Mouse (Mus musculus) heart, postnatal 25 days (tissue): ENCODE data around the gene Nrsn1. TPM values are rescaled to one million over a fixed set of nuclear protein-coding genes. Genes with fewer than 3 reads are reported as not detected.
"Not testable (repeated sequence)": the region's sequence is repeated elsewhere in the genome, so short reads cannot be mapped to it uniquely, and the experiment has no call there.

Experiments
- DNase-seq: peaks from one replicate; pipeline ENCODE4 v3.0.0; 2022; ENCODE audit warnings: low spot score
- intact Hi-C: fragments of 180-260 bp; cut with DNase I; formaldehyde crosslinking; loops from one replicate; pipeline ENCODE4 v1.15.1; 2025
- total RNA-seq, 2 experiments: library from RNA; stranded (reverse); gene quantifications; 2 replicates each; pipeline ENCODE4 v1.2.3; 2021

The Nrsn1 gene
- total RNA-seq = not detected

DNA sequence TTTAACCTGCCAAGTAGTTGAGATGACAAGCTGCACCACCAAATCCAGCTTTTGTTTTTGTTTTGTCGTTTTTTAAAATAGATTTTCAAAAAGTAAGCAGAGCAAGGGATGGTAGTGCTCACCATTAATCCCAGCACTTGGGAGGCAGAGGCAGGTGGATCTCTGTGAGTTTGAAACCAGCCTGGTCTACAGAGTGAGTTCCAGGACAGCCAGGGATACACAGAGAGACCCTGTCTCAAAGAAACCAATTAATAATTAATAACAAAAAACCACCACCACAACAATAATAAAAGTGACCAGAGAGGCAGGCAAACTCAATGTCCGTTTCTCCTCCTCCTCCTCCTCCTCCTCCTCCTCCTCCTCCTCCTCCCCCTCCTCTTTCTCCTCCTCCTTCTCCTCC, at the start of gene Nrsn1:
Gene Nrsn1 (minus strand): TSS at position 101 of the 400 bp plus-strand sequence.
- intact Hi-C loops, DNase-seq: not testable (repeated sequence)

DNA sequence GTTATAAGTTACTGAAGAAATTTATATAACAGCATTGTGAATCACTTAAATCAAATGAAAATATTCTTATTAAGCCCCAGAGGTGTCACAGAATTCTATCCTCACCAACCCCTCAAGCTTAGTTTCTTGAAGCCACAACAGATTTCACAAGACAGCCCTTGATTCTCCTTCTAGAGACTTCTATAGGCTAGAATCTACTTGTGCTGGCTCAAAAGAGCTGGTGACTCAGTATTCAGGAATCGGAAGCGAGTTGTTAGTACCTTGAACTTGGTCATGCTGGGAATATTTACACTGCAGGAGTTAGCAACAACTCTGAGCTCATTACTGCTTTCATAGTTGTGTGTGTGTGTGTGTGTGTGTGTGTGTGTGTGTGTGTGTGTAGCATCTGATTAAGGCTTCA, 41.8 kb upstream of the Nrsn1 start:
- DNase-seq = no peak
- intact Hi-C loops = no loop called here

DNA sequence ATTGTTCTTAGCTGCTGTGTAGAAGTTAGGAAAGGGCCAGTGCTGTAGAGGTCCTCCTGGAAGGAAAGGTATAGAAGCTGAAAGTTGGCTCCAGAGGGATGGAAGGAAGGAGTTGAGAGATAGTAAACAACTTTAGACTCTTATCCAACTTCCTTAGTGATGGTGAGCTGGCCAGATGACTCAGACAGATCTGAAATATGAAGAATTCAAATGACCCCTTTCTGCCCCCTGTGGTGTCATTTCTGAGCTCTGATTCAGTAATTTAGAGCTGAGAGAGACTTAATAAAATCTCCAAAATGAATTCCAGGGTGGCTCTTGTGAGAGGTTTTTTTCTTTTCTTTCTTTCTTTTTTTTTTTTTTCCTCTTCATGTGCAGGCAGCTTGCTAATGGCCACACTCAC, 39.8 kb upstream of the Nrsn1 start:
- intact Hi-C loops = no loop called here
- no peak for DNase-seq

DNA sequence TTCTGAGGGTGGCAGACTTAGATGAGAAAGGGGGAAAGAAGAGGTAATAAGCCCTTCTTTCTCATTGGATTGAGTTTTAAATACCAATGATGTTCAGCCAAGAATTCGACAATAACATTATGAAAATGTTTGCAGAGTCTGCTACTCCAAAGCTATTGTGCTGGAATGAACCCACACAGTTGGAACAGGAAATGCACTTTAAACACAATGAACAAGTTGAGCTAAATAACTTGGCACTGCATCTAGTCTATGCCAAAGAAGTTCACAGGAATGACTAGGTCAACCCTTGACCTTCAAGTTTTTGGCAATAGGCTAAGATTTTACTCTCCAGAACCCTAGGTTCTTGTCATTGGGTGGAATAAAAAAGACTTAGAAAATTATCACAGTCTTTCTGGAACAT, 18.4 kb upstream of the Nrsn1 start:
- intact Hi-C loops = no loop called here
- no peak for DNase-seq

DNA sequence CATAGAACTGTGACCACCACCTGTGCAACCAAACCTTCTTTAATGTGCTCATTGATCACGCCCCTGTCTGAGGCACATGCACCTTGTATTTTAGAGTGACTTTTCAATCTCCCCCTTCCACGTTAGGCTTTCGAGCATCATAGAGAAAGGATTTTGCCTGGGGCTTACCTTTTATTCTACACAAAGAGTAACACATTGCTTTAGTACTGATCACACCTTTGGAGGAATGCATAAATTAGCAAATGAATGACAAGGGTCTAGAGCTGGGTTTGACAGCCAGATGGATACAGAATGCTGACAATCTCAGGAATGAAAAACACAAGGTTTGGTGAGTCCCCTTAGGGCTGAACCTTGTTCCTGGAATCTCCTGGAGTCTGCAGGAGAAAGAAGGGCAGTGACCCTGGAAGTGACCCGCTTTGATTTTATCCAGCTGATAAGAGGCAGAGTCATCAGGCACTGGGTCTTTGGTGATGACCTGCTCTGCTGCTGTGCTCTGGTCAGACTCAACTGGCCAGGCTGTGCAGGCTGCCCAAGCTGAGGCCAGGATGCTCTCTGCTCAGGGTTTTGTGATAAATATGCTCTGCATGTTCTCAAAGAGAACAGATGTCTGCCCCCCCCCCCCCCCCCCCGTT, 4.7 kb upstream of the Nrsn1 start:
- DNase-seq = no peak
- intact Hi-C loops = no loop called here

DNA sequence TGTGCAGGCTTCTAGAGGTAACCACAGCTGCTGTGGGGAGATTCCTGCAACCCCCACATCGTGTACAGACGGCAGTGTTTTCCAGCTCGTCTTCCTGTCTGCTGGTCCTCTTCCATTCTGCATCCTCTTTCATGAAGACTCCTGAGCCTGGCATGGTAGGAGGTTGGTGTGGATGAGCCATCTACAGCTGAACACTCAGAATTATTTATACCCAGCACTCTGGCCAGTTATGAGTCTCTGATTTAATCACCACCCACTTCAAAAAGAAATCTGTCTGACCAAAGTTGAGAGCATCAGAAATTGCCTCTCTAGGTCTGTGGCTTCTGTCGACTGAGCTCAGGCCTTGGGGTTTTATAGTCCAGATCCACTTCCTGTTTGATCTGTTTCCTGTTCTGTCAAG, 1.9 kb upstream of the Nrsn1 start:
- DNase-seq = no peak
- intact Hi-C loops = no loop called here

DNA sequence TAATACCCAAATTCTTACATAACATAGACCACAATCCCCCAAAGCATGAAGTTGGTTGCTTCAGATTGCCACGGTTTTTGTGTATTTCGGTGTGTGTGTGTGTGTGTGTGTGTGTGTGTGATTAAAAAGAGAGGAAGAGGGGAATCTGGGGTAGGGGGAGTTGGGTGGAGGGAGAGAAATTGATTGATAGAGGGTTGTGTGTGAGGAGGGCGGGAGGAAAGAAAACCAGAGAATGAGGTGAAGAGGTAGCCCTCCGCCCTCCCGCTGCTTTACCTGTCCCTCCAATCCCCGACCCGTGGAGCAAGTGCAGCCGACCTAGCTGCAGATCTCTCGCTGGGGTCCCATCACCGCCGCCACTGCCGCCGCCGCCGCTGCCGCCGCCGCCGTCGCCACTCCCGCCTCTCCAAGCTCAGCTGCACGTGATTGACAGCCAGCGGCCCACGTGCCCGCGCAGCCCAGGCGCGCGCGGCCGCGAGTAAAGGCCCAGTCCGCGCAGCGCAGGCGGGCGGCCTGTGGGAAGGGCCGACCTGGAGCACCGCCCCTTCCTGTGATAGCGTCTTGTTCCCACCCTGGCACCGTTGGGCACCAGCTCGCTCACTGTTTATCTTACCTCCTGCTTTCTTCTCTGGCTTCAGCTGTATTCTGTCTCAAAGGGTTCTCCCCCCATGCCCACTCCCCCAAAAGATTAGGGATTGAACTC, 583 bp downstream of the Nrsn1 start:
- no peak for DNase-seq
- intact Hi-C loops = no loop called here

DNA sequence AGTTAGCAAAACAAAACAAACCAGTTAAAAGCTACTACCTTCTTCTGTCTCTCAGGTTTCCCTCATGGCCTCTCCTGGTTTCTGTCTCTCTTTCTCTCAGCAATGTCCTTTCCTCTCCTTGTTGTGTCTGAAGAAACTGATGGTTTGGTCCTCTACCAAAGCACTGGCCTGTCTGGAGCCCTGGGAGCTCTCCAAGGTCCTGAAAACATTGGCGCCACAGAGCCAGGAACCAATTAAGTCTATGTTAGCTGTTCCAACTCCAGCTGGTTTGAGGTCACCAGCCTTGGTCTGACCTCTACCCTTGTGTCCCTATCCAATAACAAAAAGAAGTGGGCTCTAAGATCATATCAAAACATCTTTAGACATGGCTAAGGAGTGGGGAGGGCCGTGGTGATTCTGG, 1.3 kb downstream of the Nrsn1 start:
- DNase-seq = no peak

DNA sequence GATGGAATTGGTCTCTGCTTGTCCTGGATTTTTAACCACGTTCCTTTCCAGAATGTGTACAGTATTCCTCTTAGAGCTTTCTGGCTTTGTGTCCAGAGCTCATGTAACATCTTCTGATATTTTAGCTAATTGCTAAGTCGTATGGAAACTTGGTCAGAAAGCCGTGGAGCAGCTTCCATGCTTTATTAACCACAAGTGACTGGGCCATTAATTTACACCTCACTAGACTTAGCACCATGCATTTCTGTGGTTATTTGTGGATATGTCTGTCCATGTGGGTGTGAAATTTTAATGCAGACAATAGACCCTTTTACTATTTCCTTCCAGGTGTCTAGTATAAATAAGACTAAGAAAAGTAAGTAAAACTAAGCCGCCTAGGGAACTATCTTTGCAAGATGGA, 7.6 kb downstream of the Nrsn1 start:
- DNase-seq = no peak
- intact Hi-C loops = no loop called here

More for the DNA sequence above, 1.3 kb downstream of the Nrsn1 start:
- intact Hi-C loops = no loop called here

DNA sequence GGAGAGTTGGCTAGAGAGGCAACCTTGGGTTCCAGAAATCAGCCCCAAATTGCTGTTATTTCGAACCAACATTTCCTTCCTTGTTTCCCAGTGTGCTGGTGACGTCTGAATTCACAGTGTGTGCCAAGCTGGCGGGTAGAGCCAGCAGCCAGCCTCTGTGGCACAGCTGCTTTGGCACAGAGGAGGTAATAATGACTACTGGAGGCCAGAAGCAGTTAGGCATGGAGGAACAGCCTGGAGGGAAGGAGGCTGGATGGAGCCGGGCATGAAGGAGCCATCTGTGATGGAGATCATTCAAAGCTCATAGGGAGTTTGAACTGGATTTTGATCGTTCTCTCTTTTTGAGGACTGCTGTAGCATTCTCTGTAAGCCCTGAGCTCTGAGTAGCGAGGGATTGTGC, 12.7 kb downstream of the Nrsn1 start:
- no peak for DNase-seq
- intact Hi-C loops = no loop called here

DNA sequence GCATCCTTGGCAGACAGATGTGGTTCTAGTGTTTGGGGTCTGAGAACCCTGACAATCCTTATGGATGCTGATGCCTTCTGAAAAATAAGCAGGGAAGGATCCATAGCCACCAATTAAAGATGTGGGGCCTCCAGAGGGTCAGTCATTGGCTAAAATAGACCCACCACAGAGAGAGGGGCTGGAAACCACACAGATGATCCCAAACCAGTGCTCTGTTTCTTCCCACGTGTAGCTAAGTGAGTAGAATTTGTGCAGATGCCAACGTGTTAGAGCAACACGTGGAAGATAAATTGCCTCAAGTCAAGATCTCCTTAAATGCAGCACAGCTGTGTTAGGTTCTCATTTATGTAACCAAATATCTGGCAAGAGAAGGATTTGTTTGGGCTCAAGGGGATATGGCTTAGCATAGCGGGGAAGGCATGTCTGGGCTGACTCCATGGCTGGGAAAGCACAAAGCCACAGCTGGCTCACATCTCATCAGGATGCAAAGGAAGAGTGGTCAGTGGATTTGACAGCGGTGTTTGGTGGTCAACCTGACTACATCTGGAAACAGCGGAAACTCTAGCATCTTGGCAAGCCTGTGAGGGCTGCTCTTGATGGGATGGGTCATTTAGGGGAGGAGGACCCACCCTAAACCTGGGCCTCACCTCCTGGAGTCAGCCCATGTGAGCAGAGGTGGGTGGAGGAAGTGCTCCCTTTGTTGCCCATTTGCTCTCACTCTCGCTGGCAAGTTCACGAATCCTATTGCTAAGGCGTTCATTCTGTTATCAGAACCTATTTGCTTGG, 15.6 kb downstream of the Nrsn1 start:
- intact Hi-C loops = no loop called here
- DNase-seq = no peak

DNA sequence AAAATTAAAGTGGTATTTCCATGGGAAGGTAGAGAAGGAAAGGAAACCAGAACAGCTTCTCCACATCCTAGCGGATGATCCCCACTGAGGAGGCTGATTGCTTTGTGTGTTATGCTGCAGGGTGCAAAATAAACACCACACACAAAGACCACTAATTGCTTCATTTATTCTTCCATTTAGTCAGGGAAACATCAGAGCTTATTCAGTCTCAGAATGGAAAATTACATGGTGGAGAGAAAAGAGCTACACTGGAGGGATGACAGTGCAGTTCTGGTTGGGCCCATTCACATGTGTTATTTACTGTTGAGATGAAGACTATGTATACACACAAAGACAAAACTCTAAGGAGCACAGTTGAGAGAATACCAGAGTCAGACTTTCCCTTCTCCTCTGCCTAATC, 18.4 kb downstream of the Nrsn1 start:
- DNase-seq = no peak
- intact Hi-C loops = no loop called here

DNA sequence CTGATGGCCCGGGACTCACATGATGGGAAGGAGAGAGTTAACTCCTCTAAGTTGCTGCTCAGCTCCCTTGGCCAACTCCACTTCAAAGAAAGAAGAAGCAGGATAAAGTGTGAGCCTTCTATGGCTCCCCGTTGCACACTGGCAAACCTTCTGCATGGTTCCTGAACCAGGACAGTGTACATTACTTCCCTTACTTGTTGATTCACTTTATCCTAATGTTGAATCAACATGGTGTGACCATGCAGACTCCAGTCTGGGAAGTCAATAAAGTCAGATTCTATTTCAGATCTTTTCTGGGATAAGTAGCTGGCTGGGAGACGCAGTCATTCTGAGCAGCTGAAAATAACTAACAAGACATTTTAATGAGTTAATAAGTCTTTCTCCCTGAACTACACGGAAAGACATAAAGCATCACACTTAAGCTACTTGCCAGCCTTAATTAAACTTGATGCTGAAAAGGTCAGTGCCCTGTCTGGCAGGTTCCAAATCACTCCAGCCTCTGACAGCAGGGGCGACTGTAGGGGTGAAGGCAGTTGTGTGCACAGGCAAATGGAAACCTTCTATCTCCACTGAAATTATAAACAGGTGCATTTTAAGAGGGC, 50.0 kb downstream of the Nrsn1 start:
- intact Hi-C loops = no loop called here
- DNase-seq = no peak

DNA sequence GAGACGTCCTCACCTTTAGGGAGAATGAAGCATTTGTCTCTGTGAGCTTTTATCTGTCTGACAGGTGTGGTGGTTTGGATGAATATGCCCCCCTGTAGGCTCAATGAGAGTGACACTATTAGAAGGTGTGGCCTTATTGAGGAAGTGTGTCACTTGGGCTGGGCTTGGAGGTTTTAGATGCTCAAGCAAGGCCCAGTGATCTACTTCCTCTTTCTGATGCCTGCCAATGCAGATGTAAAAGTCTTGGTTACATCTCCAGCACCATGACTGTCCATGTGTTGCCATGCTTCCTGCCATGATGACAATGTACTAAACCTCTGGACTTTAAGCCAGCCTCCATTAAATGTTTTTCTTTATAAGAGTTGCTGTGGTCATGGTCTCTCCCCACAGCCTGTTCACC, 51.9 kb downstream of the Nrsn1 start:
- intact Hi-C loops = no loop called here
- no peak for DNase-seq

DNA sequence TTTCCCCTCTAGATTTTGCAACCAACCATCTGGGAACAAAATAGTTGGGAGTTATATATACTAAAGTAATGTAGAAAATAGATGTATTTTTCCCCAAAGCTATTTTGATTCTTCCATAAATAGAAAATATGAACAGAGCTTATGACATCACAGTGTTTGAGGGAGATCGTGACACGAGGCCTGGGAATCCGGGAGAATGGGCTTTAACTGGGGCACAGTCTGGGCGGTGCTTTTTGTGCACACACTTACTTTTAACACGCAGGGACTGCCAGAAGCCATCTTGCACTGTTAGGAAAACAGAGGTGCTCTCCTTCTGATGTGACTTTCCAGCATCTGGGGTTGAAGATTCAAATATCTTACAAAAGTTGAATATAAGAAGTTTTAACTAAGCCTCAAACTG, 63.4 kb downstream of the Nrsn1 start:
- intact Hi-C loops = no loop called here
- no peak for DNase-seq

Other genes with a start within 250 kb of the Nrsn1 start
- gene Dcdc2a, start 214.5 kb downstream of the Nrsn1 start, total RNA-seq = not detected